Mouse (Mus musculus) heart, postnatal 0 days (tissue): ENCODE results near the gene Ttc28.

Experiments used
- CTCF ChIP-seq: IDR thresholded peaks from 2 replicates; pipeline ENCODE4 v1.5.1; 2016; ENCODE audit warnings: antibody characterized with exemption, control low read depth, low read depth
- EP300 ChIP-seq: IDR thresholded peaks from 2 replicates; pipeline ENCODE4 v1.6.1; 2016; ENCODE audit warnings: antibody characterized with exemption, low read depth

DNA sequence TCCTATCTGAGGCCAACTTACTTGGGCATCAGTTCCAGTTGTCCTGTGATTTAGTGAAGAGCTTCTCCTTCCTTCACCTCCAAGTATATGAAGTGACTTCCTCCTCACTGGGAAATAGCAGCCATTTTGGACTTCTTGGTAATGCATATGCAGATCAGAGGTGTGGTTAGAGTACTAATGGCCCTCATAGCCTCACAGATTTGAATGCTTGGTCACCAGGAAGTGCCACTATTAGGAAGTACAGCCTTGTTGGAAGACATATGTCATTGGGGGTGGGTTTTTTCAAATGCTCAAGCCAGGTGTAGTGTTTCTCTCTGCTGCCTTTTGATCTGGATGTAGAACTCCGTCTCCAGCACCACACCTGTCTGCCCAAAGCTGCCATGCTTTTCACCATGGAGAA, 10.3 kb downstream of the Ttc28 start:
- TF ChIP-seq EP300 (no peak), CTCF (no peak)
